Mouse (Mus musculus): Measurements from ENCODE around the gene Parvg. TPM values are rescaled to one million over a fixed set of nuclear protein-coding genes. Genes with fewer than 3 reads are reported as not detected.
A peak's percentile ranks its signal among the peaks of the same experiment; 100 is the strongest.

Parvg gene
- total RNA-seq, 2 experiments from 2014 or later = 6.8 to 7.1 TPM

DNA sequence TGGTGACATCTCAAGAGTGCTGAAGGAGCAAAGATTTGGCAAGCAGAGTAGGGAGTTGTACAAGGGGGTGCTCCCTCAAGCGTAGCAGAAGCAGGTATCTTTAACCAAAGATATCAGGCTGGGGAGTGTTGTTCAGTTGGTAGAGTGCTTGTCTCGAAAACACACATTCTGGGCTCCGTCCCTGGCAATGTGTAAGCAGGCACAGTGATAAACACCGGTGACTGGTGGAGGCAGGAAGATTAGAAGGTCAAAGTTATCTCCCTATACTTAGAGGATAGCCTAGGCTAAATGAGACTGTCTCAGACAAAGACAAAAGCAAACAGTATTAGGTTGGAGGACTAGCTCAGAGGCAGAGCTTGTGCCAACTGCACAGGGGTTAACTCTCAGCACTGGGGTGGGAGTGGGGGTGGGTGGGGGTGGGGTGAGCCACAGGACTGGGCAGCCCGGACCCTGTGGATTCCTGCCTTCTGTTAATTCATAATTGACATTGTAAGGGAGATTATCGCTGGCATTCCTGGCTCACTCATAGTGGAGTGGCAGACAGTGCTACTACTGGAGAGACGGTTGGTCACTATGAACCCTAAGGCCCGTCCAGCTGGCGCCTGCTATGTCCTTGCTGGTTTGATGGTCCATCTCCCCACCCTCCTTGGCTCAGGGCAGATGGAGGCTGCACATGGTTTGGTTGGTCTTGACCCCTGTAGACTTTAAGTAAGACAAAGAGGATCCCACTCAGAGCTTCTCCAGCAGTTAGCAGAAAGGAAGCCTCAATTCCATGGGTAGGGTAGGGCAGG lies 12.3 kb upstream of the Parvg start:
- intact Hi-C loops (cut with DNase I) = no loop called here
- Histone ChIP-seq H3K4me3 (no peak overlapping the region), H3K27ac (no peak overlapping the region)
- no peak for DNase-seq (ENCODE audit: extremely low spot score in 1 of 2, low spot score in 2 of 2)
- TF ChIP-seq CTCF (IDR thresholded peaks at IDR 0.05) = no peak

- no peak overlapping the region for H3K27ac ChIP-seq
- H3K4me3 ChIP-seq = no peak overlapping the region
- intact Hi-C loops (cut with DNase I) = no loop called here
- DNase-seq (ENCODE audit: extremely low spot score in 1 of 2, low spot score in 2 of 2) = no peak
- TF ChIP-seq CTCF (IDR thresholded peaks at IDR 0.05) = no peak
These were observed 10.8 kb upstream of the Parvg start for GRCm38 (mm10) chr15:84312878-84313565.

- no peak overlapping the region for H3K4me3 ChIP-seq
- no peak for DNase-seq (ENCODE audit: extremely low spot score in 1 of 2, low spot score in 2 of 2)
- H3K27ac ChIP-seq = no peak overlapping the region
- intact Hi-C loops (cut with DNase I) = no loop called here
- no peak for TF ChIP-seq CTCF (IDR thresholded peaks at IDR 0.05)
These were observed 10.3 kb upstream of the Parvg start for GRCm38 (mm10) chr15:84313566-84313878.

- DNase-seq (ENCODE audit: extremely low spot score in 1 of 2, low spot score in 2 of 2) = no peak
- intact Hi-C loops (cut with DNase I) = no loop called here
- H3K27ac ChIP-seq = no peak overlapping the region
- no peak for TF ChIP-seq CTCF (IDR thresholded peaks at IDR 0.05)
- H3K4me3 ChIP-seq = no peak overlapping the region
These were observed 9.3 kb upstream of the Parvg start for GRCm38 (mm10) chr15:84314420-84315080.

DNA sequence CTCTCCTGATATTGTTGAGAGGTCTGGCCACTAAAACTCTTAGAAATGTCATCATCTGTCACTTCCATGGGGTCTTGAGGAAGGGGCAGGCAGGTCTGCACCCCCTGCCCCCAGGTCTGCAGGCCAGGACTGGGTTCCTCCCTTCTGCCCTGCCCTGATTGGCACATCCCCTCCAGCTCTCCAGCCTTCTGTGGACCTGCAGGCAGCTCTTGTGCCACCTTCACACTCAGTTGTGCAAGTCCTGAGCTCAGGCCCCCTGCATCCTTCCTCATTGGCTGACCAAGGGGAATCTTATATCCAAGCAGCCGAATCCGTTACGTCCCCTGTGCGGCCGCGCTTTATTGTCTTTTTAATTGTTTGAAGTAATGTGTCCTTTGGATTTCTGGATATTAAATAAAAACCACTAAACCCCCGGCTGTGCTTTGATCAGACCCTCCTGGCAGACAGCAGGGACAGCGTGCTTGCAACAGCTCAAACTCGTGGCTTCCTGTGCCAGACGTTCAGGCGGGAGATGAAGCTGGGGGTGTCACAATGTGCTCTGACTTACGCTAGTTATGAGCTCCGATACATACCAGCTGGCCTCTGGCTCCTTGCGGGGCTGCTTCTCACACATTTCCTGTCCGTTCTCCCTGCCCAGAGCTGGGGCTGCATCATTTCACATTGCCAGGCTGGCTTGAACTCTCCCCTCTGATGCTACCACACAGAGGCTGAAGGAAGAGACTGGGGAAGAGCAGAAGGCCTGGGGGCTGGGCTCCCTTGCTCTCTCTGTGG lies 8.4 kb upstream of the Parvg start:
- Histone ChIP-seq H3K4me3 (no peak overlapping the region), H3K27ac (no peak overlapping the region)
- no peak for DNase-seq (ENCODE audit: extremely low spot score in 1 of 2, low spot score in 2 of 2)
- no peak for TF ChIP-seq CTCF (IDR thresholded peaks at IDR 0.05)
- intact Hi-C loops (cut with DNase I) = no loop called here

DNA sequence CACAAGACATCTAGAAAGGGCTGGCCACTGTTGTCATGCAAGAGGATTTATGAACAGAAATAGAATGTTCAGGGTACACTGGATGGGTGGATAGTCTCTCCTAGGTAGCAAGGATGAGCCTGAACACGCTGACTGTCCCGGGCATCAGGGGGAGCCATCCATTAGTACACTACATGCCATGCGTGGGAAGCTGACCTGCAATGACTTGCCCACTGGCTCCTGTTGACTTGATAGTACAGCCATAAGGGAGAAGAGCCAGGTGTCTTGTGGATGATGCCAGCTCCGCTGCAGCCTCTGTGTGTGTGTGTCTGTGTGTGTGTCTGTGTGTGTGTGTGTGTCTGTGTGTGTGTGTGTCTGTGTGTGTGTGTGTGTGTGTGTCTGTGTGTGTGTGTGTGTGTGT lies 4.4 kb upstream of the Parvg start:
- H3K4me3 ChIP-seq = no peak overlapping the region
- intact Hi-C loops (cut with DNase I) = no loop called here
- no peak for DNase-seq (ENCODE audit: extremely low spot score in 1 of 2, low spot score in 2 of 2)
- H3K27ac ChIP-seq = no peak overlapping the region
- TF ChIP-seq CTCF (IDR thresholded peaks at IDR 0.05) = no peak

DNA sequence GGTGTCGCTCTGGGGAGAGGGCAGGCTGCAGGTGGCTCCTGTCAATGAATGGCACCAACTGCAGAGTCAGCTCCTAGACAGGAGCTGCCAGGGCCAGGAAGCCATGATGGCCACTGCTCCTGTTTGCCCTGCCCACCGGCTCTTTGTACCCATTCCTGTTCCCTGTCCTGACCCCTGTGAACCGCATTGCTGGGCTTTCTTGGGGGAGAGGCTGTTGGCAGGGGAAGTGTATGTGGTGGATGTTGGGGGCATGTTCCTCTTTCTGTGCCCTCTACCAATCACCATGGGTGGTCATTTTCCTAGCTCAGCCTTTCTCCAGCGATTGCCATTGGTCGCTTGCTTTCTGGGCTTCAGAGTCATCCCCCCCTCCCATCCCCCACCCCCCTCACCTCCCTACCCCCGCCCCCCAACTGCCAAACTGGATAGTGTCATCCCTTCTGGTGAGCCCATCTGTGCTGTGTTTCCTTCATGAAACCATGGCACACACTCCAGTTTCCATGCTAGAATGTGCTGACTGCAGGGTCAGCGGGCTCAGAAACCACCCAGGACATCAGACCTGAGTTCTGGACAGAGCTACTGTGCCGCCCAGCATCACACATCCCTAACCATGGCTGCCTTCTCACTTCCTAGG lies 2.2 kb upstream of the Parvg start:
- TF ChIP-seq CTCF (IDR thresholded peaks at IDR 0.05) = no peak
- no peak overlapping the region for H3K4me3 ChIP-seq
- no peak overlapping the region for H3K27ac ChIP-seq
- intact Hi-C loops (cut with DNase I) = no loop called here
- no peak for DNase-seq (ENCODE audit: extremely low spot score in 1 of 2, low spot score in 2 of 2)

- H3K27ac ChIP-seq = 0 out of 2 replicates have a peak overlapping the region, but pooled peaks have one; percentile 44
- TF ChIP-seq CTCF (IDR thresholded peaks at IDR 0.05) = no peak
- DNase-seq (ENCODE audit: extremely low spot score in 1 of 2, low spot score in 2 of 2) = no peak
- intact Hi-C loops (cut with DNase I) = no loop called here
- no peak overlapping the region for H3K4me3 ChIP-seq
These were observed 1.2 kb downstream of the Parvg start for GRCm38 (mm10) chr15:84324870-84325553.

DNA sequence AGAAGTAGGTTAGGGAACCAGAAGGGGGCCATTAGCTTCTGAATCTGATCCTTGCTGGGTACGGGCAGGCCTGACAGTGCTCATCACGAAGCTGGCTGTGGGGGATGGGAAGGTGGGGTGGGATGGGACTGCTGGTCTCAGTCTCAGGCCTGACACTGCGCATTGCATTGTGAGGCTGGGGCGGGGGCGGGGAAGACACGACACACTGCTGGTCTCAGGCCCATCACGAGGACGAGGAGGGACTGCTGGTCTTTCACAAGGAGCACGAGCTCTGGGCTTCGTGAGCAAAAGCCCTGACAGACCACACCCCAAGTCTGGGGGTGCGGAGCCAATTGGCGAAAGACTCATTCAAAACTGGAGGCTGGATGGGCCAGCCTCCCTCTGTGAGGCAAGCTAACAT lies 1.9 kb downstream of the Parvg start:
- no peak for DNase-seq (ENCODE audit: extremely low spot score in 1 of 2, low spot score in 2 of 2)
- no peak overlapping the region for H3K4me3 ChIP-seq
- intact Hi-C loops (cut with DNase I) = no loop called here
- H3K27ac ChIP-seq = no peak overlapping the region
- no peak for TF ChIP-seq CTCF (IDR thresholded peaks at IDR 0.05)

- no peak for DNase-seq (ENCODE audit: extremely low spot score in 1 of 2, low spot score in 2 of 2)
- intact Hi-C loops (cut with DNase I) = no loop called here
These were observed 5.0 kb downstream of the Parvg start for GRCm38 (mm10) chr15:84328870-84329269.

DNA sequence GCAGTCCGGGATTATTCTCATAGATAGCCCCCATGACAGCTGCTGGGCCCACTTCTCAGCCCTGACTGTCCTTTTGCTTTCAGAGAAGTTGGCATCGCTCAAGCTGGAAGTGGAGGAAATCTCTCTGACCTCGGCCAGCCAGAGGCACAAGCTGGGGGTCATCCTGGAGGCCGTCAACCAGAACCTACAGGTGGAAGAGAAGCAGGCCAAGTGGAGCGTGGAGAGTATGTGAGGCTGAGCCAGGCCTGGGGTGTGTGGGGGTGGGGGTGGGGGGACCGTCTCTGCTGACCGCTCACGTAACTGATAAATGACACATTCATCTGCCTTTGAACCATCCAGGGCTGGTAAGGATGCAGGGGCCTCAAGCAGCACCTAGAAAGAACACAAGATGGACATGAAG lies 6.1 kb downstream of the Parvg start:
- TF ChIP-seq CTCF (IDR thresholded peaks at IDR 0.05) = no peak
- DNase-seq (ENCODE audit: extremely low spot score in 1 of 2, low spot score in 2 of 2) = no peak
- H3K4me3 ChIP-seq = no peak overlapping the region
- H3K27ac ChIP-seq = no peak overlapping the region
- intact Hi-C loops (cut with DNase I) = no loop called here

More at GRCm38 (mm10) chr15:84328870-84329269, 5.0 kb downstream of the Parvg start:
- Histone ChIP-seq H3K4me3 (no peak overlapping the region), H3K27ac (no peak overlapping the region)
- no peak for TF ChIP-seq CTCF (IDR thresholded peaks at IDR 0.05)

Measured in left cerebral cortex, adult 2 months (tissue).